Mouse (Mus musculus): Measurements from ENCODE around the gene Flna. TPM values are rescaled to one million over a fixed set of nuclear protein-coding genes. Genes with fewer than 3 reads are reported as not detected.

Flna gene
- polyA plus RNA-seq, 1 experiment from 2014 or later: 92.0 TPM

Small RNA genes lying within 50 kb of the gene (microRNA-seq; reads per million reads assigned to microRNA genes)
- gene Mir7091: not detected

Other genes with a start within 250 kb of the Flna start
- 44.0 and 45.9 TPM in 2 replicates for gene Irak1, start 225.9 kb downstream of the Flna start, polyA plus RNA-seq (2015; fragmentation: Nextera tagmentation; extraction: Ambion mirVana)
- not detected in 2 replicates for gene Opn1mw, start 122.4 kb downstream of the Flna start, polyA plus RNA-seq (2015; fragmentation: Nextera tagmentation; extraction: Ambion mirVana)
- 12.8 and 13.6 TPM in 2 replicates for gene Mecp2, start 114.5 kb downstream of the Flna start, polyA plus RNA-seq (2015; fragmentation: Nextera tagmentation; extraction: Ambion mirVana)
- gene Tex28, start 82.0 kb downstream of the Flna start, polyA plus RNA-seq (2015; fragmentation: Nextera tagmentation; extraction: Ambion mirVana): not detected in 2 replicates
- gene Tktl1, start 72.6 kb downstream of the Flna start, polyA plus RNA-seq (2015; fragmentation: Nextera tagmentation; extraction: Ambion mirVana): 0.05 and 0.07 TPM in 2 replicates
- gene Emd, start 4.9 kb upstream of the Flna start, polyA plus RNA-seq (2015; fragmentation: Nextera tagmentation; extraction: Ambion mirVana): 14.5 and 16.7 TPM in 2 replicates
- gene Rpl10, start 21.0 kb upstream of the Flna start, polyA plus RNA-seq (2015; fragmentation: Nextera tagmentation; extraction: Ambion mirVana): 396 and 404 TPM in 2 replicates
- 73.2 and 80.1 TPM in 2 replicates for gene Taz, start 32.1 kb upstream of the Flna start, polyA plus RNA-seq (2015; fragmentation: Nextera tagmentation; extraction: Ambion mirVana)
- gene Dnase1l1, start 32.5 kb upstream of the Flna start, polyA plus RNA-seq (2015; fragmentation: Nextera tagmentation; extraction: Ambion mirVana): 4.4 and 4.7 TPM in 2 replicates
- gene Atp6ap1, start 47.3 kb upstream of the Flna start, polyA plus RNA-seq (2015; fragmentation: Nextera tagmentation; extraction: Ambion mirVana): 284 and 300 TPM in 2 replicates
- 868 and 983 TPM in 2 replicates for gene Gdi1, start 55.2 kb upstream of the Flna start, polyA plus RNA-seq (2015; fragmentation: Nextera tagmentation; extraction: Ambion mirVana)
- gene Fam50a, start 63.2 kb upstream of the Flna start, polyA plus RNA-seq (2015; fragmentation: Nextera tagmentation; extraction: Ambion mirVana): 57.7 and 61.0 TPM in 2 replicates
- 53.6 and 55.5 TPM in 2 replicates for gene Plxna3, start 79.2 kb upstream of the Flna start, polyA plus RNA-seq (2015; fragmentation: Nextera tagmentation; extraction: Ambion mirVana)
- 73.4 and 75.9 TPM in 2 replicates for gene Lage3, start 103.8 kb upstream of the Flna start, polyA plus RNA-seq (2015; fragmentation: Nextera tagmentation; extraction: Ambion mirVana)
- 67.7 and 71.0 TPM in 2 replicates for gene Ubl4a, start 123.4 kb upstream of the Flna start, polyA plus RNA-seq (2015; fragmentation: Nextera tagmentation; extraction: Ambion mirVana)
- gene Slc10a3, start 123.5 kb upstream of the Flna start, polyA plus RNA-seq (2015; fragmentation: Nextera tagmentation; extraction: Ambion mirVana): 7.7 and 8.4 TPM in 2 replicates
- gene Fam3a, start 143.5 kb upstream of the Flna start, polyA plus RNA-seq (2015; fragmentation: Nextera tagmentation; extraction: Ambion mirVana): 34.2 and 37.5 TPM in 2 replicates
- 15.7 and 16.7 TPM in 2 replicates for gene Ikbkg, start 143.5 kb upstream of the Flna start, polyA plus RNA-seq (2015; fragmentation: Nextera tagmentation; extraction: Ambion mirVana)
- 46.3 and 53.2 TPM in 2 replicates for gene G6pdx, start 179.4 kb upstream of the Flna start, polyA plus RNA-seq (2015; fragmentation: Nextera tagmentation; extraction: Ambion mirVana)
- not detected in 2 replicates for gene Gm6880, start 231.6 kb upstream of the Flna start, polyA plus RNA-seq (2015; fragmentation: Nextera tagmentation; extraction: Ambion mirVana)